Mouse (Mus musculus): ENCODE measurements around the gene Apela.
A peak's percentile ranks its signal among the peaks of the same experiment; 100 is the strongest.
"Not testable (repeated sequence)": the region's sequence is repeated elsewhere in the genome, so short reads cannot be mapped to it uniquely, and the experiment has no call there.

The Apela gene

GRCm38 (mm10) chr8:65028959-65029686, 8.0 kb downstream of the Apela start:
- DNase-seq (ENCODE audit: low read depth, low spot score): no peak

GRCm38 (mm10) chr8:65022485-65022884, 14.7 kb downstream of the Apela start:
- DNase-seq (ENCODE audit: low read depth, low spot score): peak; percentile 3

DNA sequence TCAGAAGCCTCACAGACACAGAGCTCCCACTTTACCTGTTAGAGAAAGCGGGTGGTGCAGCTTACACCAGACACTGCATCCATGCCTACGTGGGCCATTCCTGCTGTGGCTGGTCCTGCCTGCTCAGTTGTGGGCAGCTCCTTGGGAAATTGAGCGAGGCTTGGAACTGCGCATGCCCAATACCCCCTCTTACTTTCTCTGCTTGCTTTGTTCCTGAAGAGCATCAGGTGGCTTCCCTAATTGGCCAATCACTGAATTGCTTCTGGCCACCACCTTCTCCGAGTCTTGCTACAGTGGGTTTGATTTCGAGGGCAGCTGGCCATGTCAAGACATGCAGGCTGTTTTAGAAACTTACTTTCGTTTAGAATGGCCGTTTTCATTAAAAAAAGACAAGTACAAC, 18.7 kb downstream of the Apela start, which contains the start of the genes Trim61 and Trim60:
TSS of gene Trim61 (minus strand) at position 101 of the 400 bp plus-strand sequence.
TSS of gene Trim60 (minus strand) at position 162 of the 400 bp plus-strand sequence.
- DNase-seq (ENCODE audit: low read depth, low spot score): no peak

GRCm38 (mm10) chr8:65007616-65008015, 29.5 kb downstream of the Apela start:
- not testable (repeated sequence) for DNase-seq (ENCODE audit: low read depth, low spot score)

DNA sequence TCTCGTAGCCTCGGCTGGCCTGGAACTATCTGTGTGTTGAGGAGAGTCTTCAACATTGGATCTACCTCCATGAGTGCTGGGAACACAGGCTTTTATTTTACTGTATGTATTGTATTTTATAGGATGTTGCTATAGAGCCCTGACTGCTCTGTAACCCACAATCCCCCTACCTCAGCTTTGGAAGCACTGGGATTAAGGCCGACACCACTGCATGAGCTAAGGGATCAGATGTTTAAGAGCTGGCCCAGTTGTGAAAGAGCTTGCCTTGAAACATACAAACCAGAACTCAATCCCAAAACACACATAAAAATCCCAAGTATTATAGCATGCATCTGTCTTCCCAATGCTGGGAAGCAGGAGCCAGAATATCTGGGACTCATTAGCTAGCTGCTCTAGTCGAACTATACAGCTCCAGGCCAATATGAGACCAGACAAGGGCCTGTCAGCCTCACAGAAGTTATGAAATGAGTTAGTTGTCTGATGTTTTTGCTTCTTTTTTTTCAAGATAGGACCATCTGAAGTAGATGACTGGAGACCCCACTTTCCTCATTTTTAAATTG, 38.2 kb downstream of the Apela start:
- DNase-seq (ENCODE audit: low read depth, low spot score): no peak

DNA sequence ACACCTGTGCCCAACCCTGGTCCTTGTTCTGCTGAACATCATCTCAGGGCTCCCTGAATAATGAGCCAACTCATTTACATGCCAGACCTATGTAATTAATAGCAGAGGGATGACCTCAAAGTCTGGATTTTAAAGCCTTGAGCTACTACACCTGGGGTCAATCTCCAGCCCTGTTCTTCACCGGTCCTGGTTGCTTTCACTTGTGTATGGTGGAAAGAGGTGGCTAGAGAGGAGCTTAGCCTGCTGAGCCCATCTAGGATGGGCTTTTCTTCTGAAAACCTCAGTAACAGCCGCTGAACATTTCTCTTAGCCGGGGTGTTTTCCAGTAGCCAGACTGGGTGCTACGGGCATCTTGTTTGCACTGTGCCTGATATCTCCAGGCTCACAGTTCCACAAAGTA, 49.4 kb downstream of the Apela start, which contains the start of gene Trim75:
TSS of gene Trim75 (minus strand) at position 101 of the 400 bp plus-strand sequence.
- no peak for DNase-seq (ENCODE audit: low read depth, low spot score)

DNA sequence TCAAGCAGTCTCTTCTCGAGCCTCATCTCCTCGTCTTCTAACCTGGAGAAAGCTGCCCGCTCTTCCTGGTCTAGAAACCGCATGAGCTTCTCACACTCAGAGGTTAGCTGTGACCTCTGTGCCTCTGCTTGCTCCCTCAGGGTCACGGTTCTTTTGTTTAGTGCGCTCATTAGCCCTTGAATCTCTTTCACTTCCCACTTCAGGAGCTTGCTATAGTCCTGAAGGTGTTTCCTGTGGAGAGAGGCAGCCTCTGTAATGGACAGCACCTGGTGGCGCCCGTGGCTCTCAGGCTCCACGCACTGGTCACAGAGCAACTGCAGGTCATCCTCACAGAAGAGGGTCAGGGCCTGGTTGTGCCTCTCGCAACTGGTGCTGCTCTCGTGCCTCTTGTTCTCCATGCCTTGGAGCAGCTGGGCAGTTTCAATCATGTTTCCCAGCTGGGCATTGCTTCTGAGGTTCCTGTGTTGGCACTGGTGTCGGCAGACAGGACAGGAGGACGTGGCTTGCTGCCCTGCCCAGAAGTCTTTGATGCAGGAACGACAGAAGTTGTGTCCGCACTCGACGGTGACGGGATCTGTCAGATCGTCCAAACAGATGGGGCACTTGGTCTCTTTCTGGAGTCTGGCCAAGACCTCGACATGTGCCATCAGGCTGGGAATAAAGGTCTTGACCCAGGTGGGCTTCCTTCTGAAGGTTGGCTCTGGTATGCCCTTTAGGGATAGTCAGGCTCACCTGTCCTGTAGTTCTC, 53.8 kb downstream of the Apela start:
- no peak for DNase-seq (ENCODE audit: low read depth, low spot score)

Data from telencephalon, adult 2 months (tissue).